Mouse (Mus musculus) MEL (cell line): ENCODE data around the gene Tmem260. TPM values are rescaled to one million over a fixed set of nuclear protein-coding genes. Genes with fewer than 3 reads are reported as not detected.

ENCODE experiments used
- DNase-seq: peaks from one replicate; pipeline ENCODE4 v3.0.0; 2011; ENCODE audit warnings: low read depth, low spot score
- H3K27ac ChIP-seq: 2 replicates; pipeline ENCODE4 v1.5.1; 2012; ENCODE audit warnings: low read depth, mild to moderate bottlenecking, control low read depth, low read length, moderate library complexity; ENCODE audit not compliant: control insufficient read depth
- H3K27me3 ChIP-seq, 2 experiments: fragments of 150-350 bp in 1 of 2; sonication (generic) in 1 of 2; 2 replicates each; pipeline ENCODE4 v1.6.1; 2012; ENCODE audit warnings: low read length in 2 of 2, mild to moderate bottlenecking in 2 of 2, improper control_type of control experiment in 1 of 2, moderate library complexity in 1 of 2; ENCODE audit not compliant: insufficient read depth in 2 of 2, control insufficient read depth in 1 of 2
- H3K36me3 ChIP-seq, 2 experiments: 2 replicates each; pipeline ENCODE4 v1.6.1; 2012 to 2014; ENCODE audit warnings: low read length in 2 of 2, improper control_type of control experiment in 1 of 2, inconsistent platforms in 1 of 2, mild to moderate bottlenecking in 1 of 2; ENCODE audit not compliant: insufficient read depth in 2 of 2, control insufficient read depth in 1 of 2
- H3K4me1 ChIP-seq, 2 experiments: fragments of 150-350 bp in 1 of 2; sonication (generic) in 1 of 2; 2 replicates each; pipeline ENCODE4 v1.6.1; 2012; ENCODE audit warnings: low read length in 2 of 2, improper control_type of control experiment in 1 of 2, mild to moderate bottlenecking in 1 of 2; ENCODE audit not compliant: insufficient read depth in 2 of 2, control insufficient read depth in 1 of 2
- H3K4me3 ChIP-seq, 2 experiments: fragments of 150-350 bp in 1 of 2; sonication (generic) in 1 of 2; 2 replicates each; pipeline ENCODE4 v1.5.1; 2012; ENCODE audit warnings: low read depth in 2 of 2, low read length in 2 of 2, mild to moderate bottlenecking in 2 of 2, moderate library complexity in 2 of 2, control low read depth in 1 of 2, improper control_type of control experiment in 1 of 2; ENCODE audit not compliant: control insufficient read depth in 1 of 2, insufficient read depth in 1 of 2
- H3K79me2 ChIP-seq: 2 replicates; pipeline ENCODE4 v1.6.1; 2012; ENCODE audit warnings: mild to moderate bottlenecking, low read length, moderate library complexity; ENCODE audit not compliant: control insufficient read depth, poor library complexity, insufficient read depth
- H3K9ac ChIP-seq: 2 replicates; pipeline ENCODE4 v1.6.1; 2012; ENCODE audit warnings: low read depth, mild to moderate bottlenecking, control low read depth, low read length, moderate library complexity; ENCODE audit not compliant: control insufficient read depth, poor library complexity, severe bottlenecking
- H3K9me3 ChIP-seq: fragments of 150-350 bp; sonication (generic); replicated peaks from 2 replicates; pipeline ENCODE4 v1.6.1; 2012; ENCODE audit warnings: mild to moderate bottlenecking, low read length, improper control_type of control experiment, moderate library complexity; ENCODE audit not compliant: insufficient read depth
- BHLHE40 ChIP-seq: IDR thresholded peaks from 2 replicates; pipeline ENCODE4 v1.6.1; 2012; ENCODE audit warnings: low read depth, mild to moderate bottlenecking, inconsistent platforms, low read length, improper control_type of control experiment, borderline replicate concordance
- CHD2 ChIP-seq: IDR thresholded peaks from 2 replicates; pipeline ENCODE4 v1.6.1; 2011; ENCODE audit warnings: low read length, improper control_type of control experiment
- CTCF ChIP-seq, 3 experiments: IDR thresholded peaks in 2 of 3; conservative IDR thresholded peaks in 1 of 3; 2 replicates each; pipeline ENCODE4 v1.5.1; 2011 to 2012; ENCODE audit warnings: low read length in 3 of 3, low read depth in 2 of 3, mild to moderate bottlenecking in 2 of 3, improper control_type of control experiment in 1 of 3, inconsistent platforms in 1 of 3, mixed read lengths in 1 of 3, moderate library complexity in 1 of 3; ENCODE audit not compliant: control insufficient read depth in 1 of 3, insufficient read depth in 1 of 3, poor library complexity in 1 of 3, severe bottlenecking in 1 of 3
- E2F4 ChIP-seq: IDR thresholded peaks from 2 replicates; pipeline ENCODE4 v1.6.1; 2011; ENCODE audit warnings: low read depth, low read length, improper control_type of control experiment, borderline replicate concordance
- ELF1 ChIP-seq: IDR thresholded peaks from 2 replicates; pipeline ENCODE4 v1.6.1; 2014; ENCODE audit warnings: low read depth, mild to moderate bottlenecking, inconsistent platforms, low read length, improper control_type of control experiment, moderate library complexity
- EP300 ChIP-seq, 2 experiments: IDR thresholded peaks; 2 replicates each; pipeline ENCODE4 v1.6.1; 2011; ENCODE audit warnings: improper control_type of control experiment in 2 of 2, low read length in 2 of 2, low read depth in 1 of 2, mild to moderate bottlenecking in 1 of 2
- ETS1 ChIP-seq: IDR thresholded peaks from 2 replicates; pipeline ENCODE4 v1.6.1; 2012; ENCODE audit warnings: low read depth, mild to moderate bottlenecking, inconsistent platforms, low read length, improper control_type of control experiment, moderate library complexity
- JUND ChIP-seq: IDR thresholded peaks from 2 replicates; pipeline ENCODE4 v1.6.1; 2011; ENCODE audit warnings: low read depth, mild to moderate bottlenecking, improper control_type of control experiment, low read length
- KAT2A ChIP-seq: conservative IDR thresholded peaks from 2 replicates; pipeline ENCODE4 v1.6.1; 2012; ENCODE audit warnings: low read depth, low read length, improper control_type of control experiment, inconsistent platforms
- MAX ChIP-seq: IDR thresholded peaks from 2 replicates; pipeline ENCODE4 v1.6.1; 2011; ENCODE audit warnings: low read length, improper control_type of control experiment
- MEF2A ChIP-seq: IDR thresholded peaks from 2 replicates; pipeline ENCODE4 v1.6.1; 2014; ENCODE audit warnings: low read depth, mild to moderate bottlenecking, inconsistent platforms, low read length, improper control_type of control experiment; ENCODE audit not compliant: poor library complexity, insufficient replicate concordance, severe bottlenecking; ENCODE audit errors: extremely low read depth
- MXI1 ChIP-seq: IDR thresholded peaks from 2 replicates; pipeline ENCODE4 v1.6.1; 2011; ENCODE audit warnings: mild to moderate bottlenecking, low read depth, low read length, improper control_type of control experiment
- MYB ChIP-seq: IDR thresholded peaks from 2 replicates; pipeline ENCODE4 v1.6.1; 2011; ENCODE audit warnings: mild to moderate bottlenecking, low read depth, low read length, improper control_type of control experiment
- NELFE ChIP-seq: IDR thresholded peaks from 2 replicates; pipeline ENCODE4 v1.6.1; 2011; ENCODE audit warnings: low read depth, low read length, improper control_type of control experiment
- NRF1 ChIP-seq: IDR thresholded peaks from 2 replicates; pipeline ENCODE4 v1.6.1; 2014; ENCODE audit warnings: low read depth, mild to moderate bottlenecking, inconsistent platforms, low read length, improper control_type of control experiment, moderate library complexity; ENCODE audit not compliant: poor library complexity, insufficient read depth, severe bottlenecking
- POLR2A ChIP-seq, 2 experiments: IDR thresholded peaks; 2 replicates each; pipeline ENCODE4 v1.6.1; 2011 to 2012; ENCODE audit warnings: low read length in 2 of 2, mild to moderate bottlenecking in 2 of 2, control low read depth in 1 of 2, improper control_type of control experiment in 1 of 2, low read depth in 1 of 2, moderate library complexity in 1 of 2; ENCODE audit not compliant: control insufficient read depth in 1 of 2, insufficient read depth in 1 of 2, poor library complexity in 1 of 2
- POLR2AphosphoS2 ChIP-seq: IDR thresholded peaks from 2 replicates; pipeline ENCODE4 v1.6.1; 2011; ENCODE audit warnings: low read length, improper control_type of control experiment
- POLR2AphosphoS5 ChIP-seq: IDR thresholded peaks from 2 replicates; pipeline ENCODE4 v1.6.1; 2012; ENCODE audit warnings: low read depth, borderline replicate concordance, mild to moderate bottlenecking, inconsistent platforms, low read length, moderate library complexity, mixed read lengths
- RCOR1 ChIP-seq: IDR thresholded peaks from 2 replicates; pipeline ENCODE4 v1.6.1; 2012; ENCODE audit warnings: low read depth, mild to moderate bottlenecking, inconsistent platforms, low read length, improper control_type of control experiment
- TAL1 ChIP-seq: IDR thresholded peaks from 2 replicates; pipeline ENCODE4 v1.6.1; 2012; ENCODE audit warnings: mild to moderate bottlenecking, inconsistent platforms, low read length, moderate library complexity, mixed read lengths
- TCF12 ChIP-seq: IDR thresholded peaks from 2 replicates; pipeline ENCODE4 v1.6.1; 2014; ENCODE audit warnings: low read depth, mild to moderate bottlenecking, inconsistent platforms, low read length, improper control_type of control experiment, moderate library complexity
- UBTF ChIP-seq: IDR thresholded peaks from 2 replicates; pipeline ENCODE4 v1.6.1; 2012; ENCODE audit warnings: low read depth, mild to moderate bottlenecking, inconsistent platforms, low read length, improper control_type of control experiment, moderate library complexity, borderline replicate concordance; ENCODE audit not compliant: insufficient read depth
- USF1 ChIP-seq: IDR thresholded peaks from 2 replicates; pipeline ENCODE4 v1.6.1; 2014; ENCODE audit warnings: low read depth, mild to moderate bottlenecking, inconsistent platforms, low read length, improper control_type of control experiment, moderate library complexity
- USF2 ChIP-seq, 2 experiments: IDR thresholded peaks; 2 replicates each; pipeline ENCODE4 v1.6.1; 2011 to 2012; ENCODE audit warnings: improper control_type of control experiment in 2 of 2, low read length in 2 of 2, borderline replicate concordance in 1 of 2, inconsistent platforms in 1 of 2, low read depth in 1 of 2, mild to moderate bottlenecking in 1 of 2; ENCODE audit not compliant: insufficient read depth in 1 of 2
- ZC3H11A ChIP-seq: IDR thresholded peaks from 2 replicates; pipeline ENCODE4 v1.6.1; 2012; ENCODE audit warnings: low read depth, mild to moderate bottlenecking, inconsistent platforms, low read length, improper control_type of control experiment
- ZKSCAN1 ChIP-seq: IDR thresholded peaks from 2 replicates; pipeline ENCODE4 v1.6.1; 2012; ENCODE audit warnings: low read depth, mild to moderate bottlenecking, inconsistent platforms, low read length, improper control_type of control experiment, moderate library complexity
- ZMIZ1 ChIP-seq: IDR thresholded peaks from 2 replicates; pipeline ENCODE4 v1.6.1; 2012; ENCODE audit warnings: low read depth, mild to moderate bottlenecking, inconsistent platforms, low read length, improper control_type of control experiment, moderate library complexity
- ZNF384 ChIP-seq: IDR thresholded peaks from 2 replicates; pipeline ENCODE4 v1.6.1; 2012; ENCODE audit warnings: low read depth, mild to moderate bottlenecking, inconsistent platforms, low read length, improper control_type of control experiment
- polyA plus RNA-seq, 2 experiments: library from polyadenylated mRNA; stranded (reverse) in 1 of 2; unstranded in 1 of 2; fragments of >175 nt in 1 of 2; fragments of >200 nt in 1 of 2; gene quantifications; 2 replicates each; pipeline versions ENCODE4 v1.2.1 to v1.2.4; 2012; ENCODE audit warnings: low replicate concordance in 2 of 2, low read depth in 1 of 2; ENCODE audit not compliant: insufficient read length in 2 of 2, insufficient read depth in 1 of 2, missing spikeins in 1 of 2
- total RNA-seq: library from RNA; depleted of rRNA; stranded (reverse); fragments of 300-350 nt; gene quantifications from 2 replicates; pipeline ENCODE4 v1.2.3, GENCODE M21; 2012

Tmem260 gene
- total and polyA plus RNA-seq, 3 experiments: 2.8 to 5.6 TPM; not detected in 1

DNA sequence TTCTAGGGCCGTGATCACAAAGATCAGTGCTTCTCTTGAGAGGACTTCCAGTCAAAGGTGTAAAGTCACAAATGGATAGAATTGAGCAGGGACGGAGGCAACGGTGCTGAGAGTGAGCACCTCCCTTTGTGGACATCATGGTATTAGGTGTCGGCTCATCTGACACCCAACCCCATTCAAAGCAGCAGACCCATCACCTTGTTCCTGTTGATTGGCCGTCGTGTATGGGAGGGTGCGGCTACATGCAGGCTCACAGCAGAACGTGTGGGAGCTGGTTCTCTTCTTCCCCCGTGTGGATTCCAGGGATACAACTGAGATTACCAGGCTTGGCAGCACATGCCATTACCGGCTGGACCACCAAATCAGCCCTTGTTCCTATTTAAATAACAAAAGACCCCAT is 84.7 kb downstream of the Tmem260 start:
- no peaks in the 10 kb centered on the region for H3K4me1 ChIP-seq
- H3K4me3 ChIP-seq: no peak overlapping the region
- no peaks in the 10 kb centered on the region for H3K79me2 ChIP-seq
- H3K9me3 ChIP-seq: no peaks in the 10 kb centered on the region
- no peak overlapping the region for H3K27ac ChIP-seq
- no peak overlapping the region for H3K9ac ChIP-seq
- H3K27me3 ChIP-seq: no peaks in the 10 kb centered on the region
- no peaks in the 10 kb centered on the region for H3K36me3 ChIP-seq
- TF ChIP-seq CHD2 (no peak), ELF1 (no peak), TAL1 (no peak)
- DNase-seq: no peak

DNA sequence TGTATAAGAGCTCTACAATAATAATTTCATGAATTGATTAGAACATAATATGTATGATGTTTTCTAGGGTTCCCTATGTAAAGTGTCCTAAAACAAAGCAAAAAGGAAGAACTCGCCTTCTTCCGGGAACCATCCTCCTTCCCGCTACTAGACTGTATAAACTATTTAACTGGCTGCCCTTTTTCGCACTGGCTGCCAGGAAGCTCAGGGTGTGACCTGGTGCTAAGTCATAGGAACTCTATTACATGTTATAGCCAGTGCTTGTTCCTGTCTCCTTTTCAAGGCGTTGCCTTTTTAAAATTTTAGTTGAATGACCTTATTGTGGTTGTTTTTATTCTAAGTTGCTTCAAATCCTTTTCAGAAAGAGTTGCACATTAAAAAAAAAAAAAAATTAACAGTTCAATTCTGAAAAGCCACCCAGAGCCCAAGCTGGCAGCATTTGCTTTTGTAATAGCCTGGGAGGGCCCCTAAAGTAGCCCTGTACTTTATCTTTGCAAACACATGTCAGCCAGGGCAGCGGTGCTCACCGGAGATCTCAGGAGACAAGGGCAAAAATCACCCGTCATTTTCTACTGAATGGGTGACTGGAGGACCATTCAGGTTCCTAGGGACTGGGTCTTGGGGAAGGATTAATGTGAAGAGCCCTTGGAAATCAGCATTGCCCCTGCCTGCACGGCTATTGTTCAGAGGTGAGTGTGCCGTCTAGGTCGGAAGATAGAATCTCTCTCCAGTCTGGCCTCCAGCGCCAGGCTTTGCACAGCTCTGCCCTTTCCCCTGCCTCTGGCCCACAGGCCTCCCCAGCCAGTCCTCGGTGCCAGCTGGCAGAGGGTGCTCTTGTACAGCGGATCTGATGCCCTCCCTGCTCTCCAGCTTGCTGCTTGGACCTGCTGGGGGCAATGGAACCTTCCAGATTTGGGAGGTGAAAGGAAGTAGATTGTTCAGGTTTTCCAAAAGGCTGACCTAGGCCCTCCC is 92.2 kb downstream of the Tmem260 start:
- Histone ChIP-seq H3K27ac (no peak overlapping the region), H3K9ac (no peak overlapping the region), H3K36me3 (no peaks in the 10 kb centered on the region), H3K79me2 (no peaks in the 10 kb centered on the region), H3K4me1 (peaks cover 0 to 2% of the 10 kb centered on the region in 2 experiments; a peak in 2 of 4 replicates), H3K27me3 (no peaks in the 10 kb centered on the region), H3K9me3 (no peaks in the 10 kb centered on the region), H3K4me3 (no peak overlapping the region)
- peak; percentile 60 for DNase-seq
- TF ChIP-seq ZNF384 (0 out of 2 replicates have a peak, but pooled peaks have one; percentile 20), NRF1 (no peak), POLR2A (IDR thresholded peaks at IDR 0.05; ENCODE audit: control insufficient read depth in 1 of 2, insufficient read depth in 1 of 2, low read depth in 1 of 2, low read length in 2 of 2, poor library complexity in 1 of 2) (no peak), MXI1 (no peak), KAT2A (no peak), NELFE (no peak), TCF12 (peak; percentile 53; the same call in 1 of the 2 replicates), JUND (no peak), USF2 (IDR thresholded peaks at IDR 0.05; ENCODE audit: borderline replicate concordance in 1 of 2, insufficient read depth in 1 of 2, low read depth in 1 of 2, low read length in 2 of 2) (no peak), ETS1 (no peak), POLR2AphosphoS2 (no peak), RCOR1 (no peak), POLR2AphosphoS5 (no peak), CHD2 (no peak), CTCF (IDR thresholded peaks at IDR 0.05 in 2 of 3, conservative IDR thresholded peaks at IDR 0.05 in 1 of 3; ENCODE audit: control insufficient read depth in 1 of 3, insufficient read depth in 1 of 3, low read depth in 2 of 3, low read length in 3 of 3, poor library complexity in 1 of 3, severe bottlenecking in 1 of 3) (peak in 1 of 3 experiments; percentile 12; a peak in 1 of 6 replicates), BHLHE40 (no peak), ZMIZ1 (no peak), ELF1 (no peak), UBTF (no peak), MYB (no peak), EP300 (IDR thresholded peaks at IDR 0.05; ENCODE audit: low read depth in 1 of 2, low read length in 2 of 2) (peak in 1 of 2 experiments; percentile 45; a peak in 1 of 4 replicates), MEF2A (no peak), MAX (no peak), ZKSCAN1 (no peak), USF1 (no peak), E2F4 (no peak), ZC3H11A (no peak)
